Mouse (Mus musculus): ENCODE results near the gene Stk33.

DNA sequence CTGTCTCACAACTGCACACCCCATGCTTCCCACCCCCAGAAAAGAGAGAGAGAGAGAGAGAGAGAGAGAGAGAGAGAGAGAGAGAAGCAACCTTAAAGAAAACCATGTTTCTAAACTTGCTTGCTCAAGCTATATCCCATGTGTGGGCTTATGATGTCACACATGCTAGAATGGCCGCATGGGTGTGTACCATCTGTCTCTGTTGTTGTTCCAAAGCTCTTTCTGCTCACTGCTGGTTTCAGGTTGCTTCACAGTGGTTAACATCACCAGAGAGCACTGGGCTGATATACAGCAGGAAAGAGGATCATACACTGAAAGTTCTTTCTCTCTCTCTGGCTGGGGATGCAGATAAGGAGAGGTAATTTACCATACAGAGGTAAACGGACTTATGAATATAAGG lies 28.7 kb upstream of the Stk33 start:
- TF ChIP-seq POLR2A (IDR thresholded peaks at IDR 0.05; ENCODE audit: extremely low read depth, insufficient read depth, low read length) (no peak), CTCF (IDR thresholded peaks at IDR 0.05; ENCODE audit: low read depth, low read length) (no peak)

Measured in liver, adult 2 months (tissue).